Mouse (Mus musculus): ENCODE measurements at regions not wholly inside any gene's neighbourhood (a gene's known extent, or its start where the extent isn't known, plus 50 kb on each side); places are given as distances from the start of the nearest gene placed in this dataset.

GRCm38 (mm10) chr5:119292323-119292722, 378.1 kb upstream of the Tbx3 start:
- DNase-seq (ENCODE audit: low spot score in 2 of 2) = no peak

GRCm38 (mm10) chr5:119292889-119293288, 377.6 kb upstream of the Tbx3 start:
- DNase-seq (ENCODE audit: low spot score in 2 of 2) = no peak

DNA sequence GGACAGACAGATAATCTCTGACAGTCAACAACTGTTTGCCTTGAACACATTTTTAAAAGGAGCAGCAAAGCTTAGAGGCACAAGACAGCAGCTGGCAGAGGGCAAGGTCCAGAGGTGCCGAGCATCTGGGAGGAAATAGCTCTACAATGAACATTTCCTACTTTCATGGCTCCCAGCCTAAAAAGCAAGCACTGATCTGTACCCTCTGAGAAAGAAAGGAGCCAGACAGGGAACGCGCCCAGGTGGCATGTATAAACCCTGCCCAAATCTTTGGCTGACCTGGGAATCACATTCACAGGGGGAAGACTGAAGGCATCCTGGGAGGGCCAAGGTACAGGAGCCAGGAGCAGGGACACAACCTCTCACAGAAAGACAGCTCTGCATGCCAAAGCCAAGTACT, 371.2 kb upstream of the Tbx3 start:
- DNase-seq (ENCODE audit: low spot score in 2 of 2) = no peak

GRCm38 (mm10) chr5:119300106-119300505, 370.4 kb upstream of the Tbx3 start:
- DNase-seq (ENCODE audit: low spot score in 2 of 2) = no peak

- DNase-seq (ENCODE audit: low spot score in 2 of 2) = no peak
Measured at GRCm38 (mm10) chr5:119301539-119301938, 368.9 kb upstream of the Tbx3 start.

GRCm38 (mm10) chr5:119304721-119305120, 365.7 kb upstream of the Tbx3 start:
- DNase-seq (ENCODE audit: low spot score in 2 of 2) = no peak

- no peak for DNase-seq (ENCODE audit: low spot score in 2 of 2)
Measured at GRCm38 (mm10) chr5:119307768-119308167, 362.7 kb upstream of the Tbx3 start.

- no peak for DNase-seq (ENCODE audit: low spot score in 2 of 2)
Measured at GRCm38 (mm10) chr5:119310178-119310930, 360.1 kb upstream of the Tbx3 start.

DNA sequence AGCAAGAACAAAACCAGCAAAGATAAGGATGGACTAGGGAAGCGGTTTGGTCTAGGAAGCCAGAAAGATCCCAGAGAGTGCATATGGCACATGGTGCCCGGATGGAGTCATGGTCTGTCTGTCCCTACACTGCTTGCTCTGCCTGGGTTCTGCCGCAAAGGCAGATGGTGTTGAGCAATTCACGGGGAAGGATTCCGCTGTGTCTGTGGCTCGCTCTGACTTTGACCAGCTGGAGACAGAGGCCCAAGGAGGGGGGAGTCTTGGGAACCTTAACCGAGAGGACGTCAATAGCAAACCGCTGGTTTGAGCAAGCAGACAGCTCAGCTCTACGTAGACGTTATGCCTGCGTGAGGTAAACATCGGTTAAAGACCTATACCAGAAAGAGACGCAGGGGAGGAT, 357.7 kb upstream of the Tbx3 start:
- DNase-seq (ENCODE audit: low spot score in 2 of 2) = peak; percentile 8 to 11

DNA sequence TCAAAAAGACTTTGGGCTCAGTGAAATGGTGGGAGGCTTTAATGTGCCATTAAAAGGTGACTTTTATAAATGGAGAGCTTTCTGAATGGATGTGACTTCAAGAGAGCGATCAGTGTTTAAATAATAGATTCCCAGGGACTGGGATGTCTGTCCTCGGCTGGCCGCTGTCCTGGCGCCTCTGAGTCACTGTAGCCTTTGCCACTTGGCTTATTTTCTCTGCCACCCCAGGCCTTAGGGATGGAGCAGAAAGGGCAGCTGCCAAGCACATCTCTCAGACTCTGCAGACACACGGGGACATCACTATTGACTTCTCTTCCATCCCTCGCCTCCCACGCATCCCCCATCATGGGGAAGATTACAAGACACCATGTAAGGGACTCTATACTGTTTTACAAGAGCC, 355.3 kb upstream of the Tbx3 start:
- no peak for DNase-seq (ENCODE audit: low spot score in 2 of 2)

GRCm38 (mm10) chr5:119317617-119318016, 352.9 kb upstream of the Tbx3 start:
- no peak for DNase-seq (ENCODE audit: low spot score in 2 of 2)

GRCm38 (mm10) chr5:119321368-119322144, 348.9 kb upstream of the Tbx3 start:
- DNase-seq (ENCODE audit: low spot score in 2 of 2) = no peak

DNA sequence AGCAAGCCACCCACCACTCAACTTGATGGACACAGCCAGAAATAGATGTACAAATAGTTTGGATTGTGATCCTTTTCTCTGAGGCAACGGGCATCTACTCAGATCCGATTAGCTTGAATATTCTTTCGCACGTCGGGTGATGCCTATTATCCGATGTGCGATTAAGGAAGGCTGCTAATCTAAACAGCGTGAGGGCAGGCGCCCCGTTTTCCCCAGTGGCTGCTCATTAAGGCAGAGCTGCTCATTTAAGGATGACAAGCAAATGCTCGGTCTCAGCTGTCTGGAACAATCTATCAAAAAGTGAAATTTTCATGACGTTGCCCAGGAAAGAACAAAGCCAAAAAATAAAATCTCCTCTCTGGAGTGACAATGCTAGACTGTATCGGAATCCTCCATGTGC, 348.1 kb upstream of the Tbx3 start:
- DNase-seq (ENCODE audit: low spot score in 2 of 2) = no peak

DNA sequence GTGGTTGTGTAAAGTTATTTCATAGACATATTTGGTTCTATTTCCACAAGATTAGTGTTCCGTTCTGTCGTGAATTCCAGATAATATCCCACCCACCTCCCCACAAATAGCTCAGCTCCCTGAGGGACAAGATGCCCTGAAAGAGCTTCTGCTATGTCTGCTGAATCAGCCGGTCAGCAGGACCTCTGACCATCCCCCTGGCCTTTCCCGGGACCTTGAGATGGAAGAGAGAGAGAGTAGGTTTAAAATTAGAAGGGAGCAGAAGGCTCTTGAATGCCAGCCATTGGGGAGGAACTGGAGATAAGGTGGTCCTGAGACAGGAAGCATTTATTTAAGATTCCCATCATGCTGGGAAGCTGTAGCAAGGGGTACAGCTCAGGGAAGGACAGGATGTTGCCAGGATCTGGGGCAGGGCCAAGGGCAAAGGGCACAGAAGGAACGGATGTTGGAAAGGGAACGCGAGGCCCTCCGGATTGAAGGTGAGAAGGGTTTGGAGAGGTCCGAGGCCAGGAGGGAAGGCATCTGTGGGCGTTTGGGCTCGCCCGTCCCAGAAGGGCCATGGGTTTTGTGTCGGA, 344.7 kb upstream of the Tbx3 start:
- no peak for DNase-seq (ENCODE audit: low spot score in 2 of 2)

GRCm38 (mm10) chr5:119326895-119327294, 343.6 kb upstream of the Tbx3 start:
- DNase-seq (ENCODE audit: low spot score in 2 of 2) = no peak

DNA sequence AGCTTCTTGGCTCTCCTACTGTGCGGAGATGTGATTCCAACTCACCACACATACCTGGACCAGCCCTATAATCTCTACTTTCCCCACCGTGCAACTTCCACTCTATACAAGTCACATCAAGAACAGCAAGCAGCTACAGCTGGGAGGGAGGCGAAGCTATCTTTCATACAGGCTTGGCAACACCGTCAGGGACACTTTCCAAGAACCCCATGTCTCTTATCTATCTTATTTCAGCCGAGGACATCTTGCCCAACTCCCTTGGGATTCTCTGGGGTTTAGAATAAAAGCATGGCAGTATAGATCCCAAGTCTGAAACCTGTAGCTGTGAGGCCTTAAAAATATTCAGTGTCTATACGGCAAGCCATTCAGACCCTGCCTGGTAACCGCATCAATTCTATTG, 341.5 kb upstream of the Tbx3 start:
- no peak for DNase-seq (ENCODE audit: low spot score in 2 of 2)

- DNase-seq (ENCODE audit: low spot score in 2 of 2) = no peak
Measured at GRCm38 (mm10) chr5:119329371-119329770, 341.1 kb upstream of the Tbx3 start.

- DNase-seq (ENCODE audit: low spot score in 2 of 2) = no peak
Measured at GRCm38 (mm10) chr5:119329860-119330259, 340.6 kb upstream of the Tbx3 start.

DNA sequence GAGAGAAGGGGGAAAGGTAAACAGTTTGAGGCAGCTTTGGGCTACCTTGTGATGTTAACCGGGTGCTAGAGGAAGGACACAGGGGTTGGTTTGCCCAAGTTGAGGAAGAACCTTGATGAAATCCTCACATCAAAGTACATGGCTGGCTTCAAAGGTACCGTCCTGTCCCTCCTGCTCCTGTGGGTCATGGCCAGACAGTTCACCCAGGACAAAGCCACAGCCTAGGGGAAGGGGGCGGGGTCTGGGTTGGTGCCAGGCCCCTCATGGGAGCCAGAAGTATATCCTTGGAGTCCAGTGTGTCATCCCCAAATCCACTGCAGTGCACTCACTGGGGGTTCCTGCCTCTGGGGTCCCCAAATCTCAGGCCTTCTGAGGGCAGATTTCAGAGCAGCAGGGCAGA, 339.0 kb upstream of the Tbx3 start:
- DNase-seq (ENCODE audit: low spot score in 2 of 2) = no peak

DNA sequence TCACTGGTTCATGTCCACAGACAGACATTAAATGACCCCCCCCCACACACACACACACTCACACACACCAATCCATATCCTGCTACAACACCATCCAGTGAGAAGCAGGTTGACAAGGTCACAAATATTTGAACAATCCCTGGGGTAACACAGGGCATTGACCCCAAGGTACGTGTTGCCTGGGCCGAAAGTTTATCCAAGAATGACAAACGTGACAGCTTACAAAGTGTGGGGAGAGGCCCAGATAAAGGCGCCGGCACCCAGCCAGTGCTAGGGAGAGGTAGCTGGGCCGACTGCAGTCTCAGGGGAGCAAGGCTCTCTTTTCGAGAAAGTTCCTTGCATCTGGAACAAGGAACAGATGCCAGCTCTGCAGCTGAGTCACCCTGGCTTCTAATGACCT, 337.8 kb upstream of the Tbx3 start:
- DNase-seq (ENCODE audit: low spot score in 2 of 2) = no peak

GRCm38 (mm10) chr5:119335211-119335610, 335.3 kb upstream of the Tbx3 start:
- DNase-seq (ENCODE audit: low spot score in 2 of 2) = no peak

- DNase-seq (ENCODE audit: low spot score in 2 of 2) = no peak
Measured at GRCm38 (mm10) chr5:119335979-119336378, 334.5 kb upstream of the Tbx3 start.

DNA sequence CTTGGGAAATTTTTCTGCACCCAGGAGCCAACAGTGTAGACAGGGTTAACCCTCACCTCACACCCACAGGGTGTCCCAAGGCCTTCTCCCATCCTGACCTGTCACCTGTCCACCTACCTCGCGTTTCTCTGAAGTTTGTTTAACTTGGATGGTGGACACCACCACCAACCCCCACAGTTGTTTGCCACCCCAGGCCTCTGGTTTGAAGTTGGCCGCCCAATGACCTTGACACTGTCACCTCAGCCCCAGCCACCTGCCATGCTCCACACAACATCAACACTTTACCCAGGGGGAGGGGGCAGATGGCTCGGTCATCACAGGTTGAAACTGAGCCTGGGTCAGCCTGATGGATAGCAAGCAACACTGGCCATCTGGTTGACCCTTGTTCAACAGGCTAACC, 332.7 kb upstream of the Tbx3 start:
- no peak for DNase-seq (ENCODE audit: low spot score in 2 of 2)
